Mouse (Mus musculus): ENCODE measurements at regions not wholly inside any gene's neighbourhood (a gene's known extent, or its start where the extent isn't known, plus 50 kb on each side); places are given as distances from the start of the nearest gene placed in this dataset.

- H3K27ac ChIP-seq: no peak overlapping the region
- DNase-seq (ENCODE audit: low read depth in 3 of 3, low spot score in 3 of 3): no peak
- H3K4me2 ChIP-seq (ENCODE audit: low read depth): no peak overlapping the region
- no peaks in the 10 kb centered on the region for H3K27me3 ChIP-seq (ENCODE audit: control insufficient read depth, insufficient read depth, low read length)
- H3K36me3 ChIP-seq (replicated peaks; ENCODE audit: control insufficient read depth, insufficient read depth, low read depth): no peaks in the 10 kb centered on the region
- H3K4me1 ChIP-seq (replicated peaks; ENCODE audit: control insufficient read depth in 2 of 2, insufficient read depth in 2 of 2, low read length in 1 of 2): no peaks in the 10 kb centered on the region
- no peak overlapping the region for H3K4me3 ChIP-seq (ENCODE audit: insufficient read depth in 1 of 2, low read depth in 2 of 2, low read length in 2 of 2)
- no peak overlapping the region for H3K9ac ChIP-seq (replicated peaks)
- TF ChIP-seq CTCF (IDR thresholded peaks at IDR 0.05; ENCODE audit: low read depth) (no peak), EP300 (IDR thresholded peaks at IDR 0.05; ENCODE audit: low read depth) (no peak)
- no peak for ATAC-seq (ENCODE audit: insufficient read depth)
- no peaks in the 10 kb centered on the region for H3K9me3 ChIP-seq (ENCODE audit: control insufficient read depth, low read length)
- WGBS (ENCODE audit: insufficient replicate concordance): 71% methylated on average over 14 of the region's 14 CpGs
Measured at GRCm38 (mm10) chr15:11693772-11694270, 213.3 kb downstream of the Npr3 start.

GRCm38 (mm10) chr15:11664839-11665379 is 242.2 kb downstream of the Npr3 start:
- Histone ChIP-seq H3K27me3 (ENCODE audit: control insufficient read depth, insufficient read depth, low read length) (no peaks in the 10 kb centered on the region), H3K36me3 (replicated peaks; ENCODE audit: control insufficient read depth, insufficient read depth, low read depth) (no peaks in the 10 kb centered on the region), H3K9me3 (ENCODE audit: control insufficient read depth, low read length) (no peaks in the 10 kb centered on the region), H3K4me2 (ENCODE audit: low read depth) (no peak overlapping the region), H3K9ac (replicated peaks) (no peak overlapping the region), H3K4me3 (ENCODE audit: insufficient read depth in 1 of 2, low read depth in 2 of 2, low read length in 2 of 2) (no peak overlapping the region), H3K27ac (no peak overlapping the region), H3K4me1 (replicated peaks; ENCODE audit: control insufficient read depth in 2 of 2, insufficient read depth in 2 of 2, low read length in 1 of 2) (no peaks in the 10 kb centered on the region)
- TF ChIP-seq CTCF (IDR thresholded peaks at IDR 0.05; ENCODE audit: low read depth) (no peak), EP300 (IDR thresholded peaks at IDR 0.05; ENCODE audit: low read depth) (no peak)
- ATAC-seq (ENCODE audit: insufficient read depth): no peak
- WGBS (ENCODE audit: insufficient replicate concordance): 61% methylated on average over 5 of the region's 5 CpGs
- no peak for DNase-seq (ENCODE audit: low read depth in 3 of 3, low spot score in 3 of 3)

- ATAC-seq (ENCODE audit: insufficient read depth) (no peak), DNase-seq (ENCODE audit: low read depth in 3 of 3, low spot score in 3 of 3) (no peak)
- H3K27me3 ChIP-seq (ENCODE audit: control insufficient read depth, insufficient read depth, low read length): no peaks in the 10 kb centered on the region
- no peaks in the 10 kb centered on the region for H3K4me1 ChIP-seq (replicated peaks; ENCODE audit: control insufficient read depth in 2 of 2, insufficient read depth in 2 of 2, low read length in 1 of 2)
- TF ChIP-seq CTCF (IDR thresholded peaks at IDR 0.05; ENCODE audit: low read depth) (no peak), EP300 (IDR thresholded peaks at IDR 0.05; ENCODE audit: low read depth) (no peak)
- H3K36me3 ChIP-seq (replicated peaks; ENCODE audit: control insufficient read depth, insufficient read depth, low read depth): no peaks in the 10 kb centered on the region
- H3K4me3 ChIP-seq (ENCODE audit: insufficient read depth in 1 of 2, low read depth in 2 of 2, low read length in 2 of 2): no peak overlapping the region
- H3K9ac ChIP-seq (replicated peaks): no peak overlapping the region
- H3K4me2 ChIP-seq (ENCODE audit: low read depth): no peak overlapping the region
- H3K9me3 ChIP-seq (ENCODE audit: control insufficient read depth, low read length): no peaks in the 10 kb centered on the region
- no peak overlapping the region for H3K27ac ChIP-seq
- 49% methylated on average over 3 of the region's 3 CpGs for WGBS (ENCODE audit: insufficient replicate concordance)
Measured at GRCm38 (mm10) chr15:11655168-11655567, 251.9 kb downstream of the Npr3 start.

GRCm38 (mm10) chr15:11646241-11646640 is 246.8 kb upstream of the Tars start:
- TF ChIP-seq CTCF (IDR thresholded peaks at IDR 0.05; ENCODE audit: low read depth) (no peak), EP300 (IDR thresholded peaks at IDR 0.05; ENCODE audit: low read depth) (no peak)
- Histone ChIP-seq H3K4me1 (replicated peaks; ENCODE audit: control insufficient read depth in 2 of 2, insufficient read depth in 2 of 2, low read length in 1 of 2) (no peaks in the 10 kb centered on the region), H3K36me3 (replicated peaks; ENCODE audit: control insufficient read depth, insufficient read depth, low read depth) (no peaks in the 10 kb centered on the region), H3K27ac (no peak overlapping the region), H3K4me2 (ENCODE audit: low read depth) (no peak overlapping the region), H3K4me3 (ENCODE audit: insufficient read depth in 1 of 2, low read depth in 2 of 2, low read length in 2 of 2) (no peak overlapping the region), H3K9me3 (ENCODE audit: control insufficient read depth, low read length) (no peaks in the 10 kb centered on the region), H3K27me3 (ENCODE audit: control insufficient read depth, insufficient read depth, low read length) (no peaks in the 10 kb centered on the region), H3K9ac (replicated peaks) (no peak overlapping the region)
- DNase-seq (ENCODE audit: low read depth in 3 of 3, low spot score in 3 of 3) (no peak), ATAC-seq (ENCODE audit: insufficient read depth) (no peak)
- 69% methylated on average over 6 of the region's 6 CpGs for WGBS (ENCODE audit: insufficient replicate concordance)

GRCm38 (mm10) chr15:11644779-11645178 is 245.3 kb upstream of the Tars start:
- WGBS (ENCODE audit: insufficient replicate concordance): 54% methylated on average over 7 of the region's 7 CpGs
- no peak overlapping the region for H3K9ac ChIP-seq (replicated peaks)
- H3K36me3 ChIP-seq (replicated peaks; ENCODE audit: control insufficient read depth, insufficient read depth, low read depth): no peaks in the 10 kb centered on the region
- H3K4me1 ChIP-seq (replicated peaks; ENCODE audit: control insufficient read depth in 2 of 2, insufficient read depth in 2 of 2, low read length in 1 of 2): no peaks in the 10 kb centered on the region
- H3K27ac ChIP-seq: no peak overlapping the region
- H3K4me2 ChIP-seq (ENCODE audit: low read depth): no peak overlapping the region
- TF ChIP-seq CTCF (IDR thresholded peaks at IDR 0.05; ENCODE audit: low read depth): no peak
- no peak for TF ChIP-seq EP300 (IDR thresholded peaks at IDR 0.05; ENCODE audit: low read depth)
- H3K9me3 ChIP-seq (ENCODE audit: control insufficient read depth, low read length): no peaks in the 10 kb centered on the region
- H3K27me3 ChIP-seq (ENCODE audit: control insufficient read depth, insufficient read depth, low read length): no peaks in the 10 kb centered on the region
- DNase-seq (ENCODE audit: low read depth in 3 of 3, low spot score in 3 of 3) (no peak), ATAC-seq (ENCODE audit: insufficient read depth) (no peak)
- H3K4me3 ChIP-seq (ENCODE audit: insufficient read depth in 1 of 2, low read depth in 2 of 2, low read length in 2 of 2): no peak overlapping the region
